Mouse (Mus musculus) lung, adult 18-20 months (tissue): ENCODE data around the gene Gm156.
"Not testable (repeated sequence)": the region's sequence is repeated elsewhere in the genome, so short reads cannot be mapped to it uniquely, and the experiment has no call there.

Experiments
- DNase-seq, 2 experiments: peaks; one replicate each; pipeline ENCODE4 v3.0.0; 2022; ENCODE audit warnings: mixed read lengths in 2 of 2

Gene Gm156

DNA sequence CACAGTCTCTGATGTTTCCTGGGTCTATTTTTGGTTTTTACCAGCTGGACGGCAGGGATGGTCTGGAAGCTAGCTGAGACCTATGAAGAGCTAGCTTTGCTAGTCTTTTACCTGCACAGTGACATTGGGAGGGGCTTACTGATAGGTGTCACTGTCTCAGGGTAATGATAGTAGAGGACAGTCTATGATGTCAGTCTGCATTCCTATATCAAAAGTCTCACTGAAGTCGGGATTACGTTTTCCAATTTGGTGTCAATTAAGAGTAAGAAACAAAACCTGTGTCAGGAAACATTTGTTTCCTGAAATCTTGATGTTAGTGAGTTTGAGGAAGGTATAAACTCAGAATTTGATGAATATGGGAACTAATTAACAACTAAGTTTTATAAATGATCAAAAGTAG is at the start of gene Gm156:
Gm156 (minus strand) TSS at position 101 of the 400 bp plus-strand sequence.
- not testable (repeated sequence) for DNase-seq

DNA sequence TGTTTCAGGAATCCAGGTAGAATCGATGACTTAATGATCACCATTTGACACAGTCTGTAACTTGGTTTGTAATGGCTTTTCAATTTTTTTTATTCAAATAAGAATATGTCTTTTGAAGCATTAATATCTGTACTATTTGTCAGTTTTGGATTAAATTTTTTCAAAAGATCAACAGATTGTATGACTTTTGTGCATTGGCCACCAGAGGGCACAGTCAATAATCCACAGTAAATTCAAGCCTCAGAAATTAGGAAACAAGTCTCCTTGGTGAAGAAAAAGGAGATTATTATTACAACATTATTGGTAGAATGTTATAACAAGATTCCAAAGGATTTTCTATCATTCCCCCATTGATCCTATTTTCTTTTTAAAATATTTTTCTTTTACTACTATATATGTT is 41.5 kb upstream of the Gm156 start:
- no peak for DNase-seq

DNA sequence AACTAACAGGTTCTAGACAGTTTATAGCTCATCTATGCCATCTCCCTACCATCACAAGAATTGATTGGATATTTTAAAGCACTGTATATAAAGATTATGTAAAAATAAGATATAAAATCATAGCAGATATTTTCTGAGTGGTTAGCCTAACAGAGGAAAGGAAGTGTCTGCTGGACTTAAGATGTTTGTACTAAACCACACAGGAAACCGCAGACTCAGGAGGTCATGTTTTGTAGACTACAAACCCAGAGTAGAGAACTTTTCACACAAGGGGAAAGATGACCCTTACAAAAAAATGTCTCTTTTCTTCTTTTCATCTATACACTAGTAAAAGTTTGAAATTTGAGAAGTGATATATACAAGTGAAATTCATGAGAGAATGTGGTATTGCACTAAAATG is 39.9 kb upstream of the Gm156 start:
- DNase-seq = no peak

DNA sequence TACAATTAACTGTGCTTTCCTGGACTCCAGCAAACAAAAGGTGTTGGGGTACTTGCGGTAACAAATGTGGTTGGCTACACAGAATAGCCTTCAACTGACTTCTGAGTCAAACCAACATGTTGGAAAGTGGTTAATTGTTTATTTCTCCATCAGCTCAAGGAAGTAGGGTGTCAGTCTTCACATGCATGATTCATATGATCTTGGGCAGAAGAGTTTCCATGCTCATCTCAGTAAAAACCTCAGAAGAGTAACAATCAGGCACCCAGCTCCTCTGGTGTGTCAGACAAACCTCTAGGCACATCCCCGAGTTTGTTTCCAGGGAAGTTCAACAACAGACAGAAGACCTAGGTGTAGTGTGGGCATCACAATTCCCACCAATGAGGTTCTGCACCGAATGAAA is 33.7 kb upstream of the Gm156 start:
- no peak for DNase-seq

DNA sequence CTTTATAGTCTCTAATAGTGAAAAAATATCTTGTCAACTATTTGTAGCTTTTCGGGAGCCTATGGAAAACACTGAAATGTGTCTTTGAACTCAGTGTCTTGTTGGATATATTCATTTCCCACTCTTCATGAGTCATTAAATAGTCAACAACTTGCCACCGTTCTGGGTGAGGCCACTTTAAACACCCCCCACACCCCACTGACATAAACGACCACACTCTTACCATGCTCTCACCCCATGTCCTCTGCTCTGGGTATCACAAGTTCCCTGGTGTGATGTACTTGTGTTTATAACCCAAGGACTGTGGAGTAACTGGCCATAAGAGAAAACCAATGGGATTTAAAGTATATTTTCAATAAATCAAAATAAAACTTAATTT is 36.4 kb downstream of the Gm156 start:
- no peak for DNase-seq

DNA sequence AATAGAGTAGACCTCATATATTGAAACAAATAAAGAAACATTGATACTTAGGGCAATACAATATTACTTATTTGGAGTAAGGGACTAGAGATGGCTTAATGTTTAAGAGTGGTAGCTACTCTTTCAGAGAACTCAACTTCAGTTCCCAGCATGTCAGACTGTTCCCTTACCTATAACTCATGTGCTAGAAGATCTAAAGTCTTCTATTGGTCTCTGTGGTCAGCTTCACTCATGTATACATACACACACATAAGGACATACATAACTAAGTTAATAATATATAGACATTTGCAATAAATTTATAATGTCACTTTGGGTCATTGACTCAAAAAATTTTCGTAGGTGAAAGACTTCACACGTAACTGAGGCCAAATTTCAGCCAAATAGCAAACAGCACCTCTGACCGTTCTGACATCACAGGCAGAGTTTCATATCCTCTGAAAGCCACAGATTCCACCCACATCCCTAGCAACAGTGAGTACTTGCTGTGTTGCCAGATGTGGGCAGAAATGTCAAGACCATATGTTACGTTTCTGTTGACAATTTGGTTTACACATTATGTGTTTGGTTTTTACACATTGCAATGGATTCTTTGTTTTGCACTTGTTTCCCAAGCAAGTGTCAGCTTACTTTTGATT is 36.9 kb downstream of the Gm156 start:
- DNase-seq = peak in 1 of 2 experiments; percentile 19

DNA sequence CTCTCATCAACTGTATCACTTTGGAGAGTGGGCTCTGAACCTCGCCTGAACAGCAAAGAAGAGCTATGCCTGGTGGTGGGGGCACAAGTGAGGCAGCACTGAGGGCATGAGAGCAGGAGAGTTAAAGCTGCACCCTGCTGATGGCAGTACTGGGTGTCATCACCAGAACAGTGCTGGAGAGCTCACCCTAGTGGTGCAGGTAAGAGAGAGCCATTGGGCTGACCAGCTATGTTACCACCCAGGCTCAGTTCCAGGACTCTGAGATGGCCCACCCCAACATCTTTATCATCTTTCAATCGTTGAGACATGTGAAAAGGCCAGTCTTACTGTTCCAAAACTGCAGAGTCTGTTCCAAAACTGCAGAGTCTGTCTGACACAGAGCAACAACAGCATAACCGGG is 37.9 kb downstream of the Gm156 start:
- peak in 1 of 2 experiments; percentile 2 for DNase-seq

DNA sequence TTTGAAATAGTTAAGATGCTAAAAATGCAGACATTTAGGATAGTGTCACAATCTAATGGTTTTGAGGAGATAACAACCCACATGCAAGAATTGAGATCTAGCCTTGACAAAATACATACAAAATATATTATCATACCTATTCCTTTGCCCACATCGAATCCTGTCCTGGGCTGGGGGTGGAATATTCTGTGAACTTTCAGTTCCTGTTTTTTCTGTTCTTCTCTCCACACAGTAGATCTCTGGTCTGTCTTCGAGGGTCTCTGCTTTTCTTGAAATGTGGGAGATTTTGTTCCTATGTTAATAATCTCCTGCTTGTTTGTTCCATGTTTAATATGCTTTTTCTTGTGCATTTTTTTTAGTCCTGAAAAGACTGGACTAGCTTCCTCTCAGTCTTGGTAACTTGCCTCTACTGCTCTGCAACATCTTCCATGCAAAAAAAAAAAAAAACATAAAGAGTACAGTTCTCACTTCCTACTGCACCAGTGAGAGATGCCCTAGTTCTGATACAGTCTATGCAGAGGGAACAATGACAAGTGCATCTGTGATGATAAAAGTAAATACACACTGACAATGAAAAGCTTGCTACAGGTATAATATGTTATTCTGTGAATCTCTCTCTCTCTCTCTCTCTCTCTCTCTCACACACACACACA is 43.9 kb downstream of the Gm156 start, which contains the start of gene Klri2:
Klri2 (minus strand) TSS at position 416 of the 653 bp plus-strand sequence.
- no peak for DNase-seq

DNA sequence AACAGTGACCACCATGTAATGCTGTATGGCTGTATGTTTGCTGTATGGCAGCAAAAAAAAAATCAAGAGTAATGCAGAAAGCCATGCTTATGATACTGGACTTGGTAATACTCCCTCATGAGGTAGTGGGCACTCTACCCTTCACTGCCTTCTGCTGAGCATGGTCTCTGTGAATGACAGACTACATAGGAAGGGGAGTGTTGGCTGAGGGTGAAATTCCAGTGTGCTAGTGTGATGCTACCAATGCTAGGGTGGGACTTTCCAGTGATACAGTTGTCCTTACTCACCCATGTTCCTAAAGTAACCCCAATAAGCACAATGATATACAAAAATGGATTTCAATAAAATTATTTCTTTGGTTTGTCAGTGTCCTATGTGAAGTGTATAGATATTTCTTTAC is 47.7 kb downstream of the Gm156 start:
- no peak for DNase-seq

DNA sequence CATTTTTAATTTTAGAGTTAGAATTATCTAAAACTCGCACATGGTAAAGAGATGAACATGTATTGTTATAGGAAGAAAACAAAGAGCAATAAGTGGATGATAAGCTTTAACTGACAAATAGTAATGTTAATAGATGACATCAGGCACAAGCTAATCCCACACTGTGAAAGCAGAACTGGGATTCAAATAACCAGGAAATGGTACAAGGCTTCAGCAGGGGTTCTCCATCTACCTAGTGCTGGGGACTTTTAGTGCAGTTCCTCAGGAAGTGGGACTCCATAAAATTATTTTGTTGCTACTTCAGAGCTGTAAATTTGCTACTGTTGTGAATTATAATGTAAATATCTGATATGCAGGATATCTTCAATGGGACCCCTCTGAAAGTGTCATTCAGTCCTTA is 56.8 kb downstream of the Gm156 start:
- no peak for DNase-seq

DNA sequence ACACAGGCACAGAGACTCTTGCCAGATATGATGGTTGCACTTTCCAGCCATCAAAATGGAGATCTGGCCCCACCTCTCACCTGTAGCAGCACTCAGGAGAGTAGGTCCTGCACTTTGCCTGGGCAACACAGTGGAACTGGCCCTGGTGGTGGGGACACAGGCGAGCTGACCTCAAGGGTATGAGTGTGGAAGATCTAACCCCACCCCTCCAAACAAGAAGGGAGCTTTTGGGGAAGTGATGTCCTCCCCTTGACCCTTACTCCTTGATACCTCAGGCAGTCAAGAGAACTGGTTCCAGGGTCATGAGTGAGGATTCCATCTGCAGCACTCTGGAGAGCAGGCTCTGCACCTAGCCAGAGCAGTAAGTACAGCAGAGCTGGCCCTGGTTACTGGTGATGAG is 62.7 kb downstream of the Gm156 start:
- DNase-seq = no peak

DNA sequence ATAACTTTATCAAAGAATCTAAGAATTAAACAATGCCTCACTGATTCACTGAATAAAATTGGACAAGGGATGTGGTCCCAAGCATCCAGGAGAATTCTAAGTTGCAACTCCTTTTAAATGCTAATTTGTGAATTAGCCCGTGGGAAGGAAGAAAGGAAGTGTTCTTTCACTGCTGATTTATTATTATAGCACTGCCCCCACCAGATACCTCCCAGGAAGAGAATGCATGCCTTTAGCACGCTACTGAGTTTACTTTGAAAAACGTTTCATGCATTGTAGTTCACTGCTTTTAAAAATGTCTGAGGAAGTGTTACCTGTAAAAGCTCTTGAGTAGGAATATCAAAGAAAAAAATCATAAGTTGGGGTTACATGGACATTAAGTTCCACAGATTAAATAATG is 63.6 kb downstream of the Gm156 start:
- no peak for DNase-seq

DNA sequence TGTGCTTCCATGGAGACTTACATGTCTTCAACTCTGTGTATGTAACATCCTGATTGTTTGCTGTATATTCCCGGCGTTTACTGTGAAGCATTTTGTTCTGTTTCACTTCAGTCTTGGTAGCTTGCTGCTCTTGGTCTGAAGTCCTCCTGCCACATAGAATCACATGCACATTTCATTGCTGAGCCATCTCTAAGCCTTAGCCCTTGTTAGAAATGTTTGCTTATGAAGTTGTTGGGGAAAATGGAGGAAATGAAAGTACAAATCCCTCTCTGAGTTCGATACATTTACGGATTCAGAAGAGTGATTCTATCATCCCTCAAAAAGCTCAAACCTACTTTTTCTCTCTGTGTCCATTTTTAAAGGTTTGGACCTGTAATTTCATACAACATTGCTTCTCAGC is 67.0 kb downstream of the Gm156 start, which contains the start of gene Klri1:
Klri1 (minus strand) TSS at position 101 of the 400 bp plus-strand sequence.
- DNase-seq = no peak
